Mouse (Mus musculus) neural tube, embryonic 12.5 days (tissue): ENCODE measurements around the gene Dnah12. TPM values are rescaled to one million over a fixed set of nuclear protein-coding genes. Genes with fewer than 3 reads are reported as not detected.

ENCODE experiments used
- microRNA-seq: library from miRNA; unstranded; fragments of <30 nt; microRNA quantifications from one replicate; pipeline ENCODE4, GENCODE M21; 2017
- polyA plus RNA-seq: library from polyadenylated mRNA; unstranded; fragments of >200 nt; fragmentation: Nextera tagmentation; extraction: Ambion mirVana; gene quantifications from 2 replicates; pipeline ENCODE4 v1.2.1, GENCODE M21; 2016

The Dnah12 gene
- polyA plus RNA-seq, 1 experiment from 2014 or later = 0.01 TPM

Small RNAs within 50 kb of the gene (microRNA-seq; reads per million reads assigned to microRNA genes)
- 0.66 reads per million for gene Mir7672

Other genes with a start within 250 kb of the Dnah12 start
- gene Slmap, start 158.3 kb upstream of the Dnah12 start, polyA plus RNA-seq = 21.5 and 24.0 TPM in 2 replicates
- gene Dennd6a, start 119.4 kb upstream of the Dnah12 start, polyA plus RNA-seq = 30.0 and 31.5 TPM in 2 replicates
- gene Arf4, start 55.2 kb upstream of the Dnah12 start, polyA plus RNA-seq = 577 and 596 TPM in 2 replicates
- 12.3 TPM in 2 replicates for gene Pde12, start 23.4 kb upstream of the Dnah12 start, polyA plus RNA-seq
- gene Asb14, start 201.3 kb downstream of the Dnah12 start, polyA plus RNA-seq = 0.14 and 0.41 TPM in 2 replicates